Mouse (Mus musculus) hindbrain, embryonic 13.5 days (tissue): ENCODE data around the gene Ren1. TPM values are rescaled to one million over a fixed set of nuclear protein-coding genes. Genes with fewer than 3 reads are reported as not detected.

ENCODE experiments used
- ATAC-seq: fragments of 200-750 bp; cut with Nextera tagmentation; 2 replicates; pipeline ENCODE4 v1.8.0; 2017; ENCODE audit warnings: moderate TSS enrichment; ENCODE audit not compliant: low FRiP score
- H3K27ac ChIP-seq: fragments of 300-500 bp; sonication (generic); 2 replicates; pipeline ENCODE4 v1.5.1; 2015; ENCODE audit warnings: inconsistent platforms, mild to moderate bottlenecking, moderate library complexity
- H3K27me3 ChIP-seq: fragments of 300-500 bp; sonication (generic); 2 replicates; pipeline ENCODE4 v1.6.1; 2015; ENCODE audit warnings: mild to moderate bottlenecking, inconsistent platforms
- H3K36me3 ChIP-seq: fragments of 300-500 bp; sonication (generic); 2 replicates; pipeline ENCODE4 v1.6.1; 2015; ENCODE audit warnings: mild to moderate bottlenecking, inconsistent platforms
- H3K4me1 ChIP-seq: fragments of 300-500 bp; sonication (generic); replicated peaks from 2 replicates; pipeline ENCODE4 v1.6.1; 2015; ENCODE audit warnings: inconsistent platforms
- H3K4me2 ChIP-seq: fragments of 300-500 bp; sonication (generic); 2 replicates; pipeline ENCODE4 v1.6.1; 2015; ENCODE audit warnings: inconsistent platforms, mild to moderate bottlenecking, moderate library complexity
- H3K4me3 ChIP-seq: fragments of 300-500 bp; sonication (generic); 2 replicates; pipeline ENCODE4 v1.5.1; 2015; ENCODE audit warnings: mild to moderate bottlenecking, inconsistent platforms
- H3K9ac ChIP-seq: fragments of 300-500 bp; sonication (generic); 2 replicates; pipeline ENCODE4 v1.6.1; 2015; ENCODE audit warnings: mild to moderate bottlenecking, inconsistent platforms
- H3K9me3 ChIP-seq: fragments of 300-500 bp; sonication (generic); 2 replicates; pipeline ENCODE4 v1.6.1; 2016; ENCODE audit warnings: inconsistent platforms
- WGBS: fragments of 180-500 bp; shearing (Covaris S2); methylation state at CpG from one replicate; pipeline ENCODE4 v1.1.7; 2015; 5-methylcytosine and 5-hydroxymethylcytosine counted together
- polyA plus RNA-seq: library from polyadenylated mRNA; unstranded; fragments of >200 nt; fragmentation: Nextera tagmentation; extraction: Ambion mirVana; gene quantifications from 2 replicates; pipeline ENCODE4 v1.2.1, GENCODE M21; 2015

Ren1 gene
- polyA plus RNA-seq, 1 experiment from 2014 or later: 4.2 TPM

- ATAC-seq: 0 out of 2 replicates have a peak, but pooled peaks have one; percentile 12
- H3K4me3 ChIP-seq: no peak overlapping the region
- peaks cover 26% of the 10 kb centered on the region for H3K36me3 ChIP-seq
- H3K4me1 ChIP-seq: peaks cover 31% of the 10 kb centered on the region
- no peak overlapping the region for H3K9ac ChIP-seq
- no peak overlapping the region for H3K4me2 ChIP-seq
- 8% methylated on average over 9 of the region's 9 CpGs for WGBS
- no peaks in the 10 kb centered on the region for H3K9me3 ChIP-seq
- H3K27me3 ChIP-seq: no peaks in the 10 kb centered on the region
- H3K27ac ChIP-seq: peak overlapping the region; percentile 79
These were observed 31.7 kb downstream of the Ren1 start for GRCm38 (mm10) chr1:133382008-133382407.

GRCm38 (mm10) chr1:133382552-133383155 lies 32.3 kb downstream of the Ren1 start:
- Histone ChIP-seq H3K9ac (peak overlapping the region; percentile 46; the same call in 1 of the 2 replicates), H3K27ac (peak overlapping the region; percentile 79), H3K4me1 (peaks cover 31% of the 10 kb centered on the region), H3K36me3 (peaks cover 24% of the 10 kb centered on the region), H3K27me3 (no peaks in the 10 kb centered on the region), H3K9me3 (no peaks in the 10 kb centered on the region), H3K4me3 (no peak overlapping the region), H3K4me2 (no peak overlapping the region)
- WGBS: 31% methylated on average over 12 of the region's 12 CpGs
- ATAC-seq: no peak

GRCm38 (mm10) chr1:133383157-133383783 lies 33.0 kb downstream of the Ren1 start:
- Histone ChIP-seq H3K36me3 (peaks cover 24% of the 10 kb centered on the region), H3K27ac (peak overlapping the region; percentile 79), H3K4me2 (no peak overlapping the region), H3K27me3 (no peaks in the 10 kb centered on the region), H3K4me1 (peaks cover 31% of the 10 kb centered on the region), H3K9me3 (no peaks in the 10 kb centered on the region), H3K4me3 (no peak overlapping the region), H3K9ac (no peak overlapping the region)
- 90% methylated on average over 14 of the region's 14 CpGs for whole genome bisulfite sequencing
- ATAC-seq: no peak

GRCm38 (mm10) chr1:133385506-133385905 lies 35.2 kb downstream of the Ren1 start:
- H3K4me2 ChIP-seq: peak overlapping the region; percentile 25; the same call in 1 of the 2 replicates
- ATAC-seq: 0 out of 2 replicates have a peak, but pooled peaks have one; percentile 7
- H3K36me3 ChIP-seq: peaks cover 39% of the 10 kb centered on the region
- H3K27me3 ChIP-seq: no peaks in the 10 kb centered on the region
- no peaks in the 10 kb centered on the region for H3K9me3 ChIP-seq
- H3K4me1 ChIP-seq: peaks cover 21% of the 10 kb centered on the region
- peak overlapping the region; percentile 40; the same call in 1 of the 2 replicates for H3K27ac ChIP-seq
- 35% methylated on average over 9 of the region's 9 CpGs for WGBS
- no peak overlapping the region for H3K4me3 ChIP-seq
- peak overlapping the region; percentile 58 for H3K9ac ChIP-seq

GRCm38 (mm10) chr1:133386209-133386608 lies 35.9 kb downstream of the Ren1 start:
- H3K4me2 ChIP-seq: no peak overlapping the region
- H3K36me3 ChIP-seq: peaks cover 46% of the 10 kb centered on the region
- H3K9ac ChIP-seq: peak overlapping the region; percentile 58; the same call in 1 of the 2 replicates
- H3K4me3 ChIP-seq: no peak overlapping the region
- H3K27me3 ChIP-seq: no peaks in the 10 kb centered on the region
- ATAC-seq: 0 out of 2 replicates have a peak, but pooled peaks have one; percentile 6
- peak overlapping the region; percentile 40; the same call in 1 of the 2 replicates for H3K27ac ChIP-seq
- no peaks in the 10 kb centered on the region for H3K9me3 ChIP-seq
- 33% methylated on average over 11 of the region's 11 CpGs for WGBS
- peaks cover 21% of the 10 kb centered on the region for H3K4me1 ChIP-seq

- peak overlapping the region; percentile 3; the same call in 1 of the 2 replicates for H3K9ac ChIP-seq
- no peak for ATAC-seq
- H3K27me3 ChIP-seq: no peaks in the 10 kb centered on the region
- 73% methylated on average over 19 of the region's 19 CpGs for WGBS
- H3K4me2 ChIP-seq: no peak overlapping the region
- H3K4me1 ChIP-seq: peaks cover 15% of the 10 kb centered on the region
- H3K9me3 ChIP-seq: no peaks in the 10 kb centered on the region
- H3K36me3 ChIP-seq: peaks cover 61% of the 10 kb centered on the region
- no peak overlapping the region for H3K4me3 ChIP-seq
- no peak overlapping the region for H3K27ac ChIP-seq
These were observed 37.4 kb downstream of the Ren1 start for GRCm38 (mm10) chr1:133387539-133388268.

- H3K4me2 ChIP-seq: no peak overlapping the region
- H3K36me3 ChIP-seq: peaks cover 33% of the 10 kb centered on the region
- H3K4me3 ChIP-seq: no peak overlapping the region
- H3K4me1 ChIP-seq: peaks cover 24% of the 10 kb centered on the region
- no peak for ATAC-seq
- H3K9ac ChIP-seq: no peak overlapping the region
- WGBS: 71% methylated on average over 4 of the region's 4 CpGs
- H3K27ac ChIP-seq: no peak overlapping the region
- H3K27me3 ChIP-seq: no peaks in the 10 kb centered on the region
- H3K9me3 ChIP-seq: no peaks in the 10 kb centered on the region
These were observed 44.4 kb downstream of the Ren1 start for GRCm38 (mm10) chr1:133394702-133395101.

- peak overlapping the region; percentile 97; the same call in 1 of the 2 replicates for H3K27ac ChIP-seq
- H3K4me1 ChIP-seq: peaks cover 30% of the 10 kb centered on the region
- no peak overlapping the region for H3K4me3 ChIP-seq
- peaks cover 14% of the 10 kb centered on the region for H3K36me3 ChIP-seq
- no peak overlapping the region for H3K9ac ChIP-seq
- no peaks in the 10 kb centered on the region for H3K27me3 ChIP-seq
- no peak overlapping the region for H3K4me2 ChIP-seq
- ATAC-seq: no peak
- WGBS: 82% methylated on average over 5 of the region's 5 CpGs
- H3K9me3 ChIP-seq: no peaks in the 10 kb centered on the region
These were observed 46.4 kb downstream of the Ren1 start for GRCm38 (mm10) chr1:133396693-133397092.

GRCm38 (mm10) chr1:133397094-133397482 lies 46.8 kb downstream of the Ren1 start:
- Histone ChIP-seq H3K36me3 (peaks cover 10% of the 10 kb centered on the region), H3K27ac (peak overlapping the region; percentile 97), H3K4me1 (peaks cover 30% of the 10 kb centered on the region), H3K4me2 (peak overlapping the region; percentile 40), H3K4me3 (no peak overlapping the region), H3K9ac (peak overlapping the region; percentile 68), H3K9me3 (no peaks in the 10 kb centered on the region), H3K27me3 (no peaks in the 10 kb centered on the region)
- WGBS: 51% methylated on average over 5 of the region's 5 CpGs
- 0 out of 2 replicates have a peak, but pooled peaks have one; percentile 38 for ATAC-seq

GRCm38 (mm10) chr1:133397483-133398237 lies 47.4 kb downstream of the Ren1 start:
- H3K9me3 ChIP-seq: no peaks in the 10 kb centered on the region
- H3K36me3 ChIP-seq: peaks cover 4% of the 10 kb centered on the region
- H3K4me2 ChIP-seq: peak overlapping the region; percentile 40
- H3K9ac ChIP-seq: peak overlapping the region; percentile 68
- peaks cover 30% of the 10 kb centered on the region for H3K4me1 ChIP-seq
- no peak overlapping the region for H3K4me3 ChIP-seq
- 0 out of 2 replicates have a peak, but pooled peaks have one; percentile 43 for ATAC-seq
- H3K27ac ChIP-seq: peak overlapping the region; percentile 97
- H3K27me3 ChIP-seq: no peaks in the 10 kb centered on the region
- 3% methylated on average over 17 of the region's 17 CpGs for WGBS

GRCm38 (mm10) chr1:133400014-133400725 lies 49.9 kb downstream of the Ren1 start:
- H3K27me3 ChIP-seq: no peaks in the 10 kb centered on the region
- no peaks in the 10 kb centered on the region for H3K9me3 ChIP-seq
- 0 out of 2 replicates have a peak overlapping the region, but pooled peaks have one; percentile 5 for H3K27ac ChIP-seq
- ATAC-seq: no peak
- no peaks in the 10 kb centered on the region for H3K36me3 ChIP-seq
- H3K9ac ChIP-seq: no peak overlapping the region
- H3K4me3 ChIP-seq: no peak overlapping the region
- WGBS: 77% methylated on average over 13 of the region's 13 CpGs
- H3K4me2 ChIP-seq: no peak overlapping the region
- H3K4me1 ChIP-seq: peaks cover 27% of the 10 kb centered on the region
